Comparison of ENCODE assay signal across 8 mouse cellular contexts in genomic region chr4:59034325-59034917, GRCm38 (mm10). TPM values are rescaled to one million over a fixed set of nuclear protein-coding genes. Genes with fewer than 3 reads are reported as not detected.
DNase-seq lines count a peak whose midpoint lies in the region; ATAC-seq and TF ChIP-seq lines count a peak whose summit lies in the region.

No protein-coding gene starts in this region.

- 73% methylated on average over 10 of the region's 10 CpGs for WGBS in embryonic facial prominence, embryonic 13.5 days
- WGBS in limb, embryonic 13.5 days, result 74% methylated on average over 10 of the region's 10 CpGs
- WGBS in stomach, postnatal 0 days, result 74% methylated on average over 10 of the region's 10 CpGs

- H3K9me3 ChIP-seq in MEL (replicated peaks; ENCODE audit: insufficient read depth, low read length), result no peaks in the 10 kb centered on the region
- no peaks in the 10 kb centered on the region for H3K9me3 ChIP-seq in embryonic facial prominence, embryonic 13.5 days
- peaks cover 2% of the 10 kb centered on the region; the same call in 1 of the 2 replicates for H3K9me3 ChIP-seq in limb, embryonic 13.5 days
- no peaks in the 10 kb centered on the region for H3K9me3 ChIP-seq in stomach, postnatal 0 days (ENCODE audit: control insufficient read depth, low read length)

- H3K4me1 ChIP-seq in MEL (ENCODE audit: control insufficient read depth in 1 of 2, insufficient read depth in 2 of 2, low read length in 2 of 2), result peaks cover 0 to 5% of the 10 kb centered on the region in 2 experiments; a peak in 2 of 4 replicates
- H3K4me1 ChIP-seq in embryonic facial prominence, embryonic 13.5 days, result peaks cover 11% of the 10 kb centered on the region
- peaks cover 12% of the 10 kb centered on the region for H3K4me1 ChIP-seq in limb, embryonic 13.5 days
- no peaks in the 10 kb centered on the region for H3K4me1 ChIP-seq in stomach, postnatal 0 days (replicated peaks; ENCODE audit: control insufficient read depth, insufficient read depth)

- no peak for ATAC-seq in embryonic facial prominence, embryonic 13.5 days (ENCODE audit: insufficient number of reproducible peaks, insufficient read depth, low FRiP score, low TSS enrichment, low read depth)
- ATAC-seq in limb, embryonic 13.5 days (ENCODE audit: low FRiP score, low read depth), result 0 out of 2 replicates have a peak, but pooled peaks have one; percentile 30
- no peak for ATAC-seq in stomach, postnatal 0 days (ENCODE audit: low FRiP score, low TSS enrichment)
- ATAC-seq in erythroid progenitor cell, adult 5-6 weeks (replicated peaks; ENCODE audit: low FRiP score, poor library complexity, severe bottlenecking), result no peak

- H3K36me3 ChIP-seq in MEL (ENCODE audit: control insufficient read depth in 1 of 2, insufficient read depth in 2 of 2, low read length in 2 of 2), result peaks cover 0 to 3% of the 10 kb centered on the region in 2 experiments; a peak in 2 of 4 replicates
- peaks cover 14% of the 10 kb centered on the region for H3K36me3 ChIP-seq in embryonic facial prominence, embryonic 13.5 days
- H3K36me3 ChIP-seq in limb, embryonic 13.5 days, result peaks cover 15% of the 10 kb centered on the region
- no peaks in the 10 kb centered on the region for H3K36me3 ChIP-seq in stomach, postnatal 0 days (ENCODE audit: control insufficient read depth, insufficient read depth, low read length)

- peak overlapping the region; percentile 85 for H3K9ac ChIP-seq in MEL (ENCODE audit: control insufficient read depth, low read depth, low read length, poor library complexity, severe bottlenecking)
- no peak overlapping the region for H3K9ac ChIP-seq in embryonic facial prominence, embryonic 13.5 days
- no peak overlapping the region for H3K9ac ChIP-seq in limb, embryonic 13.5 days
- H3K9ac ChIP-seq in stomach, postnatal 0 days (ENCODE audit: low read length), result no peak overlapping the region

- peaks cover 11% of the 10 kb centered on the region for H3K79me2 ChIP-seq in MEL (ENCODE audit: control insufficient read depth, insufficient read depth, low read length, poor library complexity)

- peak overlapping the region; percentile 65 for H3K4me2 ChIP-seq in embryonic facial prominence, embryonic 13.5 days
- H3K4me2 ChIP-seq in limb, embryonic 13.5 days (replicated peaks), result peak overlapping the region; percentile 67
- H3K4me2 ChIP-seq in stomach, postnatal 0 days (replicated peaks; ENCODE audit: low read depth), result peak overlapping the region; percentile 72

- no peak for TF ChIP-seq CTCF in layer of hippocampus, adult 2 months (conservative IDR thresholded peaks at IDR 0.05)
- no peak for TF ChIP-seq CTCF in MEL (IDR thresholded peaks at IDR 0.05 in 2 of 3, conservative IDR thresholded peaks at IDR 0.05 in 1 of 3; ENCODE audit: control insufficient read depth in 1 of 3, insufficient read depth in 1 of 3, low read depth in 2 of 3, low read length in 3 of 3, poor library complexity in 1 of 3, severe bottlenecking in 1 of 3)
- TF ChIP-seq CTCF in stomach, postnatal 0 days (IDR thresholded peaks at IDR 0.05; ENCODE audit: low read depth), result no peak

- H3K27me3 ChIP-seq in MEL (ENCODE audit: control insufficient read depth in 1 of 2, insufficient read depth in 2 of 2, low read length in 2 of 2), result no peaks in the 10 kb centered on the region
- no peaks in the 10 kb centered on the region for H3K27me3 ChIP-seq in embryonic facial prominence, embryonic 13.5 days
- H3K27me3 ChIP-seq in limb, embryonic 13.5 days, result no peaks in the 10 kb centered on the region
- H3K27me3 ChIP-seq in stomach, postnatal 0 days (ENCODE audit: control insufficient read depth, insufficient read depth, low read length), result no peaks in the 10 kb centered on the region

- no peak for DNase-seq in layer of hippocampus, adult 2 months (ENCODE audit: low spot score in 2 of 2)
- no peak for DNase-seq in layer of hippocampus, postnatal 36 days
- peak; percentile 61 for DNase-seq in MEL (ENCODE audit: low read depth, low spot score)
- no peak for DNase-seq in stomach, postnatal 0 days (ENCODE audit: low spot score)
- DNase-seq in gastrocnemius, postnatal 25 days, result no peak

- no peak for TF ChIP-seq POLR2A in MEL (IDR thresholded peaks at IDR 0.05; ENCODE audit: control insufficient read depth in 1 of 2, insufficient read depth in 1 of 2, low read depth in 1 of 2, low read length in 2 of 2, poor library complexity in 1 of 2)

- TF ChIP-seq RAD21 in MEL (IDR thresholded peaks at IDR 0.05; ENCODE audit: low read depth, low read length), result no peak

- TF ChIP-seq EP300 in MEL (IDR thresholded peaks at IDR 0.05; ENCODE audit: low read depth in 1 of 2, low read length in 2 of 2), result 0 out of 4 replicates have a peak, but pooled peaks of 1 of the 2 experiments have one; percentile 19
- TF ChIP-seq EP300 in stomach, postnatal 0 days (optimal IDR thresholded peaks at IDR 0.05), result no peak

- peak overlapping the region; percentile 97 for H3K27ac ChIP-seq in layer of hippocampus, adult 2 months
- H3K27ac ChIP-seq in MEL (ENCODE audit: control insufficient read depth, low read depth, low read length), result peak overlapping the region; percentile 63
- peak overlapping the region; percentile 85; the same call in 1 of the 2 replicates for H3K27ac ChIP-seq in embryonic facial prominence, embryonic 13.5 days
- H3K27ac ChIP-seq in limb, embryonic 13.5 days, result no peak overlapping the region
- H3K27ac ChIP-seq in stomach, postnatal 0 days (replicated peaks), result no peak overlapping the region

- peak overlapping the region; percentile 58 for H3K4me3 ChIP-seq in layer of hippocampus, adult 2 months
- peak overlapping the region; percentile 79 to 85 for H3K4me3 ChIP-seq in MEL (ENCODE audit: control insufficient read depth in 1 of 2, insufficient read depth in 1 of 2, low read depth in 2 of 2, low read length in 2 of 2)
- peak overlapping the region; percentile 71 for H3K4me3 ChIP-seq in embryonic facial prominence, embryonic 13.5 days
- H3K4me3 ChIP-seq in limb, embryonic 13.5 days, result peak overlapping the region; percentile 86
- H3K4me3 ChIP-seq in stomach, postnatal 0 days (ENCODE audit: low read depth, low read length), result peak overlapping the region; percentile 82

RNA-seq across cellular contexts. Expression of gene Gng10, which starts 0.5 kb away (rescaled TPM):
- total RNA-seq in layer of hippocampus, adult 2 months (2021), result 10 to 100 TPM; 91.0 to 93.5 TPM
- total RNA-seq in layer of hippocampus, postnatal 36 days (2021), result 100 to 1,000 TPM in 1 of 2 experiments, 10 to 100 TPM in 1; 95.6 to 105 TPM
- total RNA-seq in MEL (2012; rRNA removed), result 54.0 and 59.1 TPM in 2 replicates
- 10 to 100 TPM in 1 of 2 experiments, not detected in 1; 51.2 TPM for polyA plus RNA-seq in MEL (2012; ENCODE audit: insufficient read depth in 1 of 2, insufficient read length in 2 of 2, low read depth in 1 of 2, low replicate concordance in 2 of 2, missing spikeins in 1 of 2)
- 181 and 197 TPM in 2 replicates for polyA plus RNA-seq in embryonic facial prominence, embryonic 13.5 days (2015; fragmentation: Nextera tagmentation; extraction: Ambion mirVana)
- 193 and 195 TPM in 2 replicates for polyA plus RNA-seq in limb, embryonic 13.5 days (2015; fragmentation: Nextera tagmentation; extraction: Ambion mirVana)
- 98.0 and 99.6 TPM in 2 replicates for polyA plus RNA-seq in stomach, postnatal 0 days (2015; fragmentation: Nextera tagmentation; extraction: Ambion mirVana)
- total RNA-seq in erythroid progenitor cell, adult 5-6 weeks (2015; ENCODE audit: low replicate concordance), result 26.0 and 34.2 TPM in 2 replicates
- 7.8 and 8.2 TPM in 2 replicates for total RNA-seq in erythroid progenitor cell, adult 5-6 weeks (2017; ENCODE audit: low replicate concordance)
- total RNA-seq in gastrocnemius, postnatal 25 days (2021), result 10 to 100 TPM in 1 of 2 experiments, 1 to 10 TPM in 1; 8.3 to 11.9 TPM

RNA-seq across cellular contexts. Expression of gene Gm20503, which starts 31.4 kb away (rescaled TPM):
- 1 to 10 TPM in 1 of 2 experiments, not detected in 1; 2.5 TPM for total RNA-seq in layer of hippocampus, adult 2 months (2021)
- 1 to 10 TPM; 1.1 to 2.8 TPM for total RNA-seq in layer of hippocampus, postnatal 36 days (2021)
- total RNA-seq in MEL (2012; rRNA removed), result not detected in 2 replicates
- polyA plus RNA-seq in MEL (2012; ENCODE audit: insufficient read depth in 1 of 2, insufficient read length in 2 of 2, low read depth in 1 of 2, low replicate concordance in 2 of 2, missing spikeins in 1 of 2), result 1 to 10 TPM in 1 of 2 experiments, not detected in 1; 3.3 TPM
- 18.1 and 20.0 TPM in 2 replicates for polyA plus RNA-seq in embryonic facial prominence, embryonic 13.5 days (2015; fragmentation: Nextera tagmentation; extraction: Ambion mirVana)
- 19.3 and 20.3 TPM in 2 replicates for polyA plus RNA-seq in limb, embryonic 13.5 days (2015; fragmentation: Nextera tagmentation; extraction: Ambion mirVana)
- polyA plus RNA-seq in stomach, postnatal 0 days (2015; fragmentation: Nextera tagmentation; extraction: Ambion mirVana), result 18.5 and 21.6 TPM in 2 replicates
- not detected in 2 replicates for total RNA-seq in erythroid progenitor cell, adult 5-6 weeks (2015; ENCODE audit: low replicate concordance)
- total RNA-seq in erythroid progenitor cell, adult 5-6 weeks (2017; ENCODE audit: low replicate concordance), result not detected in 2 replicates
- total RNA-seq in gastrocnemius, postnatal 25 days (2021), result 1 to 10 TPM in 1 of 2 experiments, under 1 TPM in 1; 0.78 to 1.3 TPM

RNA-seq across cellular contexts. Expression of gene Dnajc25, which starts 39.6 kb away (rescaled TPM):
- 1 to 10 TPM; 5.5 to 6.1 TPM for total RNA-seq in layer of hippocampus, adult 2 months (2021)
- total RNA-seq in layer of hippocampus, postnatal 36 days (2021), result 1 to 10 TPM; 4.4 to 6.6 TPM
- total RNA-seq in MEL (2012; rRNA removed), result 6.2 and 6.6 TPM in 2 replicates
- polyA plus RNA-seq in MEL (2012; ENCODE audit: insufficient read depth in 1 of 2, insufficient read length in 2 of 2, low read depth in 1 of 2, low replicate concordance in 2 of 2, missing spikeins in 1 of 2), result 10 to 100 TPM in 1 of 2 experiments, not detected in 1; 11.8 TPM
- 9.7 and 15.1 TPM in 2 replicates for polyA plus RNA-seq in embryonic facial prominence, embryonic 13.5 days (2015; fragmentation: Nextera tagmentation; extraction: Ambion mirVana)
- polyA plus RNA-seq in limb, embryonic 13.5 days (2015; fragmentation: Nextera tagmentation; extraction: Ambion mirVana), result 15.7 and 16.6 TPM in 2 replicates
- polyA plus RNA-seq in stomach, postnatal 0 days (2015; fragmentation: Nextera tagmentation; extraction: Ambion mirVana), result 13.4 and 13.7 TPM in 2 replicates
- 1.1 and 5.0 TPM in 2 replicates for total RNA-seq in erythroid progenitor cell, adult 5-6 weeks (2015; ENCODE audit: low replicate concordance)
- 1.2 and 2.2 TPM in 2 replicates for total RNA-seq in erythroid progenitor cell, adult 5-6 weeks (2017; ENCODE audit: low replicate concordance)
- total RNA-seq in gastrocnemius, postnatal 25 days (2021), result 10 to 100 TPM; 10.5 to 11.1 TPM

RNA-seq across cellular contexts. Expression of gene Ptgr1, which starts 47.5 kb away (rescaled TPM):
- total RNA-seq in layer of hippocampus, adult 2 months (2021), result 1 to 10 TPM; 3.2 to 3.3 TPM
- total RNA-seq in layer of hippocampus, postnatal 36 days (2021), result 1 to 10 TPM; 3.6 to 4.2 TPM
- 11.7 and 14.7 TPM in 2 replicates for total RNA-seq in MEL (2012; rRNA removed)
- 10 to 100 TPM in 1 of 2 experiments, not detected in 1; 20.6 TPM for polyA plus RNA-seq in MEL (2012; ENCODE audit: insufficient read depth in 1 of 2, insufficient read length in 2 of 2, low read depth in 1 of 2, low replicate concordance in 2 of 2, missing spikeins in 1 of 2)
- 21.0 and 24.8 TPM in 2 replicates for polyA plus RNA-seq in embryonic facial prominence, embryonic 13.5 days (2015; fragmentation: Nextera tagmentation; extraction: Ambion mirVana)
- 23.8 and 25.5 TPM in 2 replicates for polyA plus RNA-seq in limb, embryonic 13.5 days (2015; fragmentation: Nextera tagmentation; extraction: Ambion mirVana)
- polyA plus RNA-seq in stomach, postnatal 0 days (2015; fragmentation: Nextera tagmentation; extraction: Ambion mirVana), result 454 and 488 TPM in 2 replicates
- total RNA-seq in erythroid progenitor cell, adult 5-6 weeks (2015; ENCODE audit: low replicate concordance), result 4.3 and 9.2 TPM in 2 replicates
- total RNA-seq in erythroid progenitor cell, adult 5-6 weeks (2017; ENCODE audit: low replicate concordance), result 4.3 and 4.4 TPM in 2 replicates
- 1 to 10 TPM; 1.5 to 2.4 TPM for total RNA-seq in gastrocnemius, postnatal 25 days (2021)

Comparison
In these comparisons a context has a peak if more than half of its experiments do, and no peak if none do; other contexts are left out.
1. H3K27ac ChIP-seq: peak in layer of hippocampus, adult 2 months (single experiment), MEL (single experiment) and embryonic facial prominence, embryonic 13.5 days (single experiment); none in limb, embryonic 13.5 days (single experiment) and stomach, postnatal 0 days (single experiment).
2. Peak in every context shown above with its lines, with median percentiles within 50 percentile points of each other: H3K4me3 ChIP-seq and H3K4me2 ChIP-seq.